Mouse (Mus musculus) liver, embryonic 16.5 days (tissue): ENCODE data around the gene Borcs6. TPM values are rescaled to one million over a fixed set of nuclear protein-coding genes. Genes with fewer than 3 reads are reported as not detected.
A peak's percentile ranks its signal among the peaks of the same experiment; 100 is the strongest.

Experiments used
- ATAC-seq: fragments of 200-750 bp; cut with Nextera tagmentation; 2 replicates; pipeline ENCODE4 v1.8.0; 2017; ENCODE audit warnings: low read depth, mild to moderate bottlenecking, moderate number of reproducible peaks, moderate library complexity
- H3K27ac ChIP-seq: fragments of 300-500 bp; sonication (generic); 2 replicates; pipeline ENCODE4 v1.5.1; 2014; ENCODE audit warnings: mild to moderate bottlenecking, low read length
- H3K27me3 ChIP-seq: fragments of 300-500 bp; sonication (generic); 2 replicates; pipeline ENCODE4 v1.6.1; 2014; ENCODE audit warnings: low read depth, low read length, mixed read lengths; ENCODE audit not compliant: control insufficient read depth, insufficient read depth
- H3K36me3 ChIP-seq: fragments of 300-500 bp; sonication (generic); 2 replicates; pipeline ENCODE4 v1.6.1; 2014; ENCODE audit warnings: mild to moderate bottlenecking; ENCODE audit not compliant: control insufficient read depth, insufficient read depth
- H3K4me1 ChIP-seq: fragments of 300-500 bp; sonication (generic); 2 replicates; pipeline ENCODE4 v1.6.1; 2014; ENCODE audit warnings: low read depth, low read length, mixed read lengths; ENCODE audit not compliant: control insufficient read depth
- H3K4me2 ChIP-seq: fragments of 300-500 bp; sonication (generic); 2 replicates; pipeline ENCODE4 v1.6.1; 2014; ENCODE audit warnings: low read depth, low read length, mixed read lengths
- H3K4me3 ChIP-seq: fragments of 300-500 bp; sonication (generic); 2 replicates; pipeline ENCODE4 v1.5.1; 2014; ENCODE audit warnings: low read depth, mild to moderate bottlenecking, low read length
- H3K9ac ChIP-seq: fragments of 300-500 bp; sonication (generic); 2 replicates; pipeline ENCODE4 v1.6.1; 2014; ENCODE audit warnings: low read depth, low read length
- H3K9me3 ChIP-seq: fragments of 300-500 bp; sonication (generic); replicated peaks from 2 replicates; pipeline ENCODE4 v1.6.1; 2016; ENCODE audit warnings: low read length; ENCODE audit not compliant: control insufficient read depth
- WGBS: fragments of 180-500 bp; shearing (Covaris S2); extraction: QIAGEN DNeasy Blood & Tissue Kit; methylation state at CpG from one replicate; pipeline ENCODE4 v1.1.7; 2014; ENCODE audit not compliant: insufficient replicate concordance; 5-methylcytosine and 5-hydroxymethylcytosine counted together
- polyA plus RNA-seq: library from polyadenylated mRNA; unstranded; fragments of >200 nt; fragmentation: Nextera tagmentation; extraction: Ambion mirVana; gene quantifications from 2 replicates; pipeline ENCODE4 v1.2.1, GENCODE M21; 2015

The Borcs6 gene
- polyA plus RNA-seq, 1 experiment from 2014 or later: 3.6 TPM

DNA sequence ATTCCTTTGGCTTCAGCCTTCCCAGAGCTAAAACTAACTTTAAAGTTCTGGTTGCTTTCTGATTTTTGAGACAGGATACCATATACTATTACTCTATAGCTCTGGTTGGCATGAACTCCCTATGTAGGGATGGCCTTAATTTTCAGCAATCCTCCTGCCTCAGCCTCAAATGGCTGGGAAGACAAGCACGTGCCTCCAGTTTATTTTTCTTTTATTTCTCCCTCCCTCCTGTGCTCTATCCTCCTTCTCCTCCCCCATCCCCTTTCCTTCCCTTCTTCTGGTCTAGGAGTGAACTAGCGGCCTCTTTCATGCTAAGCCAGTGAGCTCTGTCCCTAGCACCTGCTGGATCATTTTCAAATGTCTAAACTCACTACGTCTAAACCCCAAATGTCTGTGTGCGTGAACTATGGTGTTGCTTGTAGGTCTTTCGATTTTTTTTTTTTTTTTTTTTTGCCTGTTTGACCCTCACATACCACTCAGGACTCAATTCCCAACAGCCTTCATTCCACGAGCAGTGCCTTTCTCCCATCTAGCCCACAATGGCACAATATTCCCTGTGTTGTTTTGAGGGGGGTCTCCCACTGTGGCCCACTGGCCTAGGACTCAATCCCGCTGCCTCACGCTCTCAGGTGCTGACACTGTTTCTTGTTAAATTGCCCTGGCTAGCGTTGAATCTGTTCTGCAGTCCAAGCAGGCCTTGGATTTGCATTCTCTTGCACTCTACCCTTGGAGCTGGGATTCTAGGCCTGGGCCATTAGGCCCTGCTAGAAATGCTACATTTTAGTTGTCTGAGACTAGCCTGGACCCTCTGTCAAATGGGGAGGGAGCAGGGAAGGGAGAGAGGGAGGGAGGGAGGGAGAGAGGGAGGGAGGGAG is 5.0 kb downstream of the Borcs6 start:
- Histone ChIP-seq H3K4me3 (peak overlapping the region; percentile 81), H3K27ac (peak overlapping the region; percentile 65), H3K9me3 (no peaks in the 10 kb centered on the region), H3K4me2 (peak overlapping the region; percentile 97), H3K36me3 (no peaks in the 10 kb centered on the region), H3K4me1 (peaks cover 42% of the 10 kb centered on the region), H3K9ac (peak overlapping the region; percentile 79), H3K27me3 (no peaks in the 10 kb centered on the region)
- WGBS: 64% methylated on average over 9 of the region's 9 CpGs
- ATAC-seq: no peak

DNA sequence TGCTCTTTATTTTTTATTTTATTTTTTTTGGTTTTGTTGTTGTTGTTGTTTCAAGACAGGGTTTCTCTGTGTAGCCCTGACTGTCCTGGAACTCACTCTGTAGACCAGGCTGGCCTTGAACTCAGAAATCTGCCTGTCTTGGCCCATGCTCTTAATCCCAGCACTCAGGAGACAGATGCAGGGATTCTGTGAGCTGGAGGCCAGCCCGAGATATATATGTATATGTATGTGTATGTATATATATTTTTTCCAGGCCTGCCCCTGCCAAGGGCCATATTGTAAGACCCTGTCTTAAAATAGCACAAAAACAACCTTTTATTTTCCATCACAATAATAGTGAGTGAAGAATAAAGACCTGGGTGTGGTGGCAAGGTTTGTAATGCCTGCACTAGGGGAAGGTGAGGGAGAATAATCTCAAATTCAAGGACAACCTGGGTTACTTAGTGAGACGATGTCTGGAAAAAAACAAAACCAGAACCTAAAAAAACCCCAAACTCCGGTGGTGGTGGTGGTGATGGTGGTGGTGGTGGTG is 5.9 kb downstream of the Borcs6 start:
- H3K27ac ChIP-seq: no peak overlapping the region
- 68% methylated on average over 3 of the region's 3 CpGs for WGBS
- peaks cover 44% of the 10 kb centered on the region for H3K4me1 ChIP-seq
- no peaks in the 10 kb centered on the region for H3K9me3 ChIP-seq
- H3K27me3 ChIP-seq: no peaks in the 10 kb centered on the region
- peak overlapping the region; percentile 80 for H3K4me2 ChIP-seq
- no peak for ATAC-seq
- H3K9ac ChIP-seq: no peak overlapping the region; the same call in 1 of the 2 replicates
- no peak overlapping the region for H3K4me3 ChIP-seq
- no peaks in the 10 kb centered on the region for H3K36me3 ChIP-seq

DNA sequence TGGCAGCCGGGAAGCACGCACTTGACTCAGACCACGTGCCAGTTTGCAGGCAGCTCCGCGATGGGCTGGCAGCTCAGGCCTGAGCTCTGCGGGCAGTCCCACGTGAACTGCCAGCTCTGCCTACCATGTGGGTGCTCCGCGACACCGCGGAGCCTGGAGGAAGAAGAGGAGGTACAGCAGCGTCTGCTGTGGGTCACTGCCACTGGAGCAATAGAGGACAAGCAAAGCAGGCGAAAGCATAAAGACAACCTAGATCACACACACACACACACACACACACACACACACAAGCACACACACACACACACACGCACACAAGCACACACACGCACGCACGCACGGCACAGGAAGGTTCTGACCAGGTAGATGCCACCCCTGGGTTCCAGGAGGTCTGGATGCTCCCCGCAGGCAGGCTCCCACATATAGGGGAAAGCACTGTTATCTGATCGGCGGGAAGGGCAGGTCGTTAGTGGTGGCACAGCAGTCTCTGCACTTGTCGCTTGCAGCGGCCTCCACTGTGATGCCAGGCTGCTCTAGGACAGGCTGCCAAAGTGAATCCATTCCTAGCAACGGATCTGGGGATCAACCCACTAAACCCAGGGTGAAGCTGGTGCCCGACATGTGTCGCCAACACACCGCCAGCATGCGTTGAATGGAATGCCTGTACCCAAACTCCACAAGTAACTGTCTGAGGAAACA is 6.8 kb downstream of the Borcs6 start:
- WGBS: 2% methylated on average over 29 of the region's 29 CpGs
- Histone ChIP-seq H3K27ac (peak overlapping the region; percentile 58; the same call in 1 of the 2 replicates), H3K4me3 (peak overlapping the region; percentile 57), H3K9me3 (no peaks in the 10 kb centered on the region), H3K27me3 (no peaks in the 10 kb centered on the region), H3K4me1 (peaks cover 42% of the 10 kb centered on the region), H3K36me3 (no peaks in the 10 kb centered on the region), H3K4me2 (peak overlapping the region; percentile 80), H3K9ac (peak overlapping the region; percentile 58)
- ATAC-seq: peak; percentile 9; the same call in 1 of the 2 replicates

DNA sequence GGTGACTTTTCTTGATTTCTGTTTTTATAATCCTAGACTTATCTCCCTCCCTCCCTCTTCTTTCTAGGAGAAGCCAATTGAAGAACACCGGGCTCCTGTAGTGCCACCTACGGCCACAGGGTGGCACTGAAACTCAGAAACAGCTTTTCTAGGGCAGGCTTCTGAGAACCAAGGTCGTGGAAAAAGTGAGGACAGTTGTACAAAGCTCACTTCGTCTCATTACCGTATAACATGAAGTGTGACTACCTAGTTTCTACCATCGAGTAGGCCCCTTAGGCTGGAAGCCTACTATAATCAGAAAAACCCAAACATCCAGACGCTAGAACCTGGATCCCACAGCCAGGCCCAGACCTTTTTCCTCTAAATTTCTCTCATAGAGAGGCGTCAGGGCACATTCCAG is 7.4 kb downstream of the Borcs6 start:
- peaks cover 43% of the 10 kb centered on the region for H3K4me1 ChIP-seq
- H3K9ac ChIP-seq: peak overlapping the region; percentile 58
- H3K4me2 ChIP-seq: peak overlapping the region; percentile 80
- peak overlapping the region; percentile 57 for H3K4me3 ChIP-seq
- 10% methylated on average over 8 of the region's 8 CpGs for WGBS
- H3K36me3 ChIP-seq: no peaks in the 10 kb centered on the region
- peak overlapping the region; percentile 58; the same call in 1 of the 2 replicates for H3K27ac ChIP-seq
- no peaks in the 10 kb centered on the region for H3K9me3 ChIP-seq
- H3K27me3 ChIP-seq: no peaks in the 10 kb centered on the region
- ATAC-seq: no peak

DNA sequence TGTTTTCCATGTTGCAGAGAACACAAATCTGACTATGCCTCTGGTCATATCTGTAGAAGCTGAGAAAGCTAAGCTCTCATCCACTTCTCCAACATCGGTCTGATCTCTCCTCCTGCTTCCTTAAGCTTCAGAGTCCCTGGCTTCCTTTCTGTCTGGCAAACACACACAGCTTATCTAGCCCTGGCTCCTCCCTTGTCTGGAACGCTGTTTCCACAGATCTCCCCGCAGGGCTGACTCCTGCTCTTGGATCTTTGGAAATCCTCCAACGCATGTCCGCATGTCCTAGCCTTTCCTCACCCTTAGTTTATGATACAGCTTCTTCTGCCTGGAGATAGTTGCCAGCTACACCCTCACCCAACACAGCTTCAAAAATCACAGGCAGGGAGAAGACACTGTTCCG is 8.1 kb downstream of the Borcs6 start:
- H3K9me3 ChIP-seq: no peaks in the 10 kb centered on the region
- no peak overlapping the region for H3K4me2 ChIP-seq
- WGBS: 58% methylated on average over 6 of the region's 6 CpGs
- H3K36me3 ChIP-seq: no peaks in the 10 kb centered on the region
- no peak for ATAC-seq
- peaks cover 45% of the 10 kb centered on the region for H3K4me1 ChIP-seq
- H3K9ac ChIP-seq: no peak overlapping the region
- no peak overlapping the region for H3K27ac ChIP-seq
- no peaks in the 10 kb centered on the region for H3K27me3 ChIP-seq
- H3K4me3 ChIP-seq: no peak overlapping the region

DNA sequence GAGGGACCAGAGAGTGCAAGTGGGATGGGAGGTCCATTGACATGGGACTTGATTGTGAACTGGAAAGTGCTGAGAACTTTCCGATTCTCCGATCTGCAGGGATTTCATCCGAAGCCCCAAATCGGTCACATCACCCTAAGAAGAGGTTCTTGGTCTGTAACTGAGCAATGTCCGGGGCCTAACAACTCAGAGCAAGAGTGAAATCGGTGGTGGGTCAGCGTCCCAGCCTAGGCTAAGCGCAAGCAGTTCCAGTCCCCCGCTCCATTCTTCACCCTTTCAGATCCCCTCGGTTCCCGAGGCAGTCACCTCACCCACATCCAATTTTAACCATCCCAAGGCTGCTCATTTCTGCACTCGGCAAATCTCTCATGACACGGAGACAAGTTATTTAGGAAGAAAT is 10.6 kb downstream of the Borcs6 start:
- Histone ChIP-seq H3K9ac (peak overlapping the region; percentile 83), H3K36me3 (no peaks in the 10 kb centered on the region), H3K27ac (peak overlapping the region; percentile 83), H3K4me1 (peaks cover 57% of the 10 kb centered on the region), H3K27me3 (no peaks in the 10 kb centered on the region), H3K9me3 (no peaks in the 10 kb centered on the region), H3K4me2 (peak overlapping the region; percentile 96), H3K4me3 (peak overlapping the region; percentile 74)
- no peak for ATAC-seq
- WGBS: 0% methylated on average over 13 of the region's 13 CpGs

DNA sequence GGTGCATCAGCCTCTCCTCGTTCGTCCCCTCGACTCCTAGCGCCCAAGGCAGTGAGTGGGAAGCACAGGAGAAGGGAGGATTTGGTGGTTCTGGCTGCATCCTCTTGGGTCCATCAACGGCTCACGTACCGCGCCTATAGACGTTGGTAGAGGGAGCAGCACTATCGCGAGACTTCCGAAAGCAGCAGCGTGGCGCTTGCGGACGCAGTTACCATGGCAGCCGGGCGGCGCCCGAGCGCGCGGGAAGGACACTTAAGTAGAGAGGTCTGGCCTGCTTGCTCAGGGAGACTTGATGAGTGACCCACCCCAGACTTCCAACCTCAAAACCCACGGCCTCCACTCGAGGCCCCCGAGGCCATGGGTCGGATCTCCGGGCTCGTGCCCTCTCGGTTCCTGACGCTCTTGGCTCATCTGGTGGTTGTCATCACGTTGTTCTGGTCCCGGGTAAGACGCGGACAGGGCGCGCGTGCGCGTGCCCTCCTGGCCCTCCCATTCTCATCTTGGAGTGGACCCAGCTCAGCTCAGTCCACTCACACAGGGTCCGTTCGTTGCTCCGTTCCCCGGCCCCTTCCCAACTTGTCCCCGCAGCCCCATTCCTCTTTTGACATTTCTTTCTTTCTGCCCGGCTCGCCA is 11.2 kb downstream of the Borcs6 start, which contains the start of gene Tmem107:
Gene Tmem107, plus strand, starts transcription at position 217 of the 633 bp plus-strand sequence.
- peak within 1 kb of the TSS; percentile 83 for H3K27ac ChIP-seq
- H3K4me1 ChIP-seq: peaks cover 57% of the 10 kb centered on the region
- WGBS: under 1% methylated on average over 47 of the region's 47 CpGs
- peak; percentile 82 for ATAC-seq
- peak within 1 kb of the TSS; percentile 83 for H3K9ac ChIP-seq
- no peaks in the 10 kb centered on the region for H3K36me3 ChIP-seq
- H3K4me2 ChIP-seq: peak within 1 kb of the TSS; percentile 96
- H3K4me3 ChIP-seq: peak within 1 kb of the TSS; percentile 74
- H3K27me3 ChIP-seq: no peaks in the 10 kb centered on the region
- no peaks in the 10 kb centered on the region for H3K9me3 ChIP-seq

DNA sequence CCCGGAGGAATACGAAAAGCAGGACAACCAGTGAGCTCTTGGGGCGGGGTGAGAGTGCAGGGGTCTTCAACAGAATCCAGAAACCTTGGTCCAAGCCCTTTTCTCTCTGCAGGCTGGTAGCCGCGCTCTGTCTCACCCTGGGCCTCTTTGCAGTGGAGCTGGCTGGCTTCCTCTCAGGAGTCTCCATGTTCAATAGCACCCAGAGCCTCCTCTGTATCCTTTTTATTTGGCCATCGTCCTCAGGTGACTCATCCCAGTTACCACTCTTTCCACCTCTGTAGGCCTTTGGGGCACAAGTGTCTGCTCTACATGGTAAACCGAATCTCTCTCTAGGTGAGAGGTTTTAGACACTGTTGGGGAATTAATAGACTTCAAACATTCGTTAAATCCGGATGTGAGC is 11.7 kb downstream of the Borcs6 start:
- H3K36me3 ChIP-seq: no peaks in the 10 kb centered on the region
- H3K9me3 ChIP-seq: no peaks in the 10 kb centered on the region
- ATAC-seq: no peak
- peak overlapping the region; percentile 74 for H3K4me3 ChIP-seq
- WGBS: 33% methylated on average over 9 of the region's 9 CpGs
- peak overlapping the region; percentile 96 for H3K4me2 ChIP-seq
- H3K4me1 ChIP-seq: peaks cover 51% of the 10 kb centered on the region
- H3K9ac ChIP-seq: peak overlapping the region; percentile 83
- no peaks in the 10 kb centered on the region for H3K27me3 ChIP-seq
- peak overlapping the region; percentile 83 for H3K27ac ChIP-seq
